Mouse (Mus musculus) liver, embryonic 14.5 days (tissue): ENCODE measurements around the gene Jaml. TPM values are rescaled to one million over a fixed set of nuclear protein-coding genes. Genes with fewer than 3 reads are reported as not detected.

Experiments
- ATAC-seq: fragments of 200-750 bp; cut with Nextera tagmentation; 2 replicates; pipeline ENCODE4 v1.8.0; 2017; ENCODE audit warnings: moderate number of reproducible peaks, mild to moderate bottlenecking, moderate library complexity; ENCODE audit not compliant: insufficient read depth
- DNase-seq, 3 experiments: peaks; one replicate each; pipeline ENCODE4 v3.0.0-alpha.2; 2012 to 2013; ENCODE audit warnings: low read depth in 3 of 3, low spot score in 3 of 3
- H3K27ac ChIP-seq: fragments of 300-500 bp; sonication (generic); 2 replicates; pipeline ENCODE4 v1.5.1; 2014; ENCODE audit warnings: moderate library complexity, mild to moderate bottlenecking, control low read depth, inconsistent platforms
- H3K27me3 ChIP-seq: fragments of 300-500 bp; sonication (generic); 2 replicates; pipeline ENCODE4 v1.6.1; 2014; ENCODE audit warnings: mild to moderate bottlenecking, low read length, moderate library complexity; ENCODE audit not compliant: control insufficient read depth, insufficient read depth
- H3K36me3 ChIP-seq: fragments of 300-500 bp; sonication (generic); replicated peaks from 2 replicates; pipeline ENCODE4 v1.6.1; 2014; ENCODE audit warnings: low read depth; ENCODE audit not compliant: control insufficient read depth, insufficient read depth
- H3K4me1 ChIP-seq, 2 experiments: fragments of 200-500 bp in 1 of 2; fragments of 300-500 bp in 1 of 2; sonication (generic) in 1 of 2; replicated peaks; 2 replicates each; pipeline ENCODE4 v1.6.1; 2012 to 2014; ENCODE audit warnings: antibody characterized with exemption in 1 of 2, inconsistent platforms in 1 of 2, low read length in 1 of 2; ENCODE audit not compliant: control insufficient read depth in 2 of 2, insufficient read depth in 2 of 2
- H3K4me2 ChIP-seq: fragments of 300-500 bp; sonication (generic); 2 replicates; pipeline ENCODE4 v1.6.1; 2014; ENCODE audit warnings: low read depth, mild to moderate bottlenecking, control low read depth, moderate library complexity
- H3K4me3 ChIP-seq, 2 experiments: fragments of 200-500 bp in 1 of 2; fragments of 300-500 bp in 1 of 2; sonication (generic) in 1 of 2; 2 replicates each; pipeline ENCODE4 v1.5.1; 2012 to 2014; ENCODE audit warnings: low read depth in 2 of 2, low read length in 2 of 2, mild to moderate bottlenecking in 2 of 2, control low read depth in 1 of 2, inconsistent platforms in 1 of 2, moderate library complexity in 1 of 2; ENCODE audit not compliant: insufficient read depth in 1 of 2
- H3K9ac ChIP-seq: fragments of 300-500 bp; sonication (generic); replicated peaks from 2 replicates; pipeline ENCODE4 v1.6.1; 2014; ENCODE audit warnings: mild to moderate bottlenecking, control low read depth, moderate library complexity
- H3K9me3 ChIP-seq: fragments of 300-500 bp; sonication (generic); 2 replicates; pipeline ENCODE4 v1.6.1; 2016; ENCODE audit warnings: low read length, mixed read lengths; ENCODE audit not compliant: control insufficient read depth
- CTCF ChIP-seq: IDR thresholded peaks from 2 replicates; pipeline ENCODE4 v1.5.1; 2016; ENCODE audit warnings: antibody characterized with exemption, low read depth, control low read depth
- EP300 ChIP-seq: IDR thresholded peaks from 2 replicates; pipeline ENCODE4 v1.6.1; 2016; ENCODE audit warnings: antibody characterized with exemption, low read depth
- WGBS: fragments of 180-500 bp; shearing (Covaris S2); extraction: QIAGEN DNeasy Blood & Tissue Kit; methylation state at CpG from one replicate; pipeline ENCODE4 v1.1.7; 2014; ENCODE audit not compliant: insufficient replicate concordance; 5-methylcytosine and 5-hydroxymethylcytosine counted together
- polyA plus RNA-seq, 2 experiments: library from polyadenylated mRNA; depleted of rRNA in 1 of 2; stranded (reverse) in 1 of 2; unstranded in 1 of 2; fragments of >200 nt; fragmentation: Nextera tagmentation in 1 of 2; extraction: Ambion mirVana in 1 of 2; gene quantifications; 2 replicates each; pipeline versions ENCODE4 v1.2.1 to v1.2.3; 2012 to 2014

The Jaml gene
- polyA plus RNA-seq, 2 experiments, result 0.09 to 0.25 TPM

GRCm38 (mm10) chr9:45119954-45120530 is 41.1 kb downstream of the Jaml start:
- TF ChIP-seq CTCF (no peak), EP300 (no peak)
- WGBS, result 67% methylated on average over 14 of the region's 14 CpGs
- ATAC-seq, result no peak

GRCm38 (mm10) chr9:45120567-45120966 is 41.6 kb downstream of the Jaml start:
- no peak for TF ChIP-seq EP300
- TF ChIP-seq CTCF, result no peak
- no peak for ATAC-seq
- Histone ChIP-seq H3K4me3 (no peak overlapping the region), H3K9ac (no peak overlapping the region), H3K4me2 (no peak overlapping the region), H3K27ac (no peak overlapping the region), H3K4me1 (peaks cover 0 to 3% of the 10 kb centered on the region in 2 experiments; a peak in 1 of 4 replicates), H3K27me3 (no peaks in the 10 kb centered on the region), H3K9me3 (no peaks in the 10 kb centered on the region), H3K36me3 (no peaks in the 10 kb centered on the region)
- DNase-seq, result no peak
- 60% methylated on average over 6 of the region's 6 CpGs for WGBS

More at GRCm38 (mm10) chr9:45119954-45120530, 41.1 kb downstream of the Jaml start:
- H3K36me3 ChIP-seq, result no peaks in the 10 kb centered on the region
- peaks cover 0 to 3% of the 10 kb centered on the region in 2 experiments; a peak in 1 of 4 replicates for H3K4me1 ChIP-seq
- no peak overlapping the region for H3K4me3 ChIP-seq
- H3K27me3 ChIP-seq, result no peaks in the 10 kb centered on the region
- no peak for DNase-seq
- H3K4me2 ChIP-seq, result no peak overlapping the region
- H3K27ac ChIP-seq, result no peak overlapping the region
- no peak overlapping the region for H3K9ac ChIP-seq
- H3K9me3 ChIP-seq, result no peaks in the 10 kb centered on the region

- TF ChIP-seq CTCF, result no peak
- TF ChIP-seq EP300, result no peak
- H3K4me2 ChIP-seq, result no peak overlapping the region
- DNase-seq, result no peak
- no peaks in the 10 kb centered on the region for H3K27me3 ChIP-seq
- no peak overlapping the region for H3K27ac ChIP-seq
- H3K9me3 ChIP-seq, result no peaks in the 10 kb centered on the region
- no peak overlapping the region for H3K4me3 ChIP-seq
- peaks cover 0 to 3% of the 10 kb centered on the region in 2 experiments; a peak in 1 of 4 replicates for H3K4me1 ChIP-seq
- ATAC-seq, result no peak
- no peak overlapping the region for H3K9ac ChIP-seq
- no peaks in the 10 kb centered on the region for H3K36me3 ChIP-seq
- WGBS, result 43% methylated on average over 6 of the region's 6 CpGs
Observed at GRCm38 (mm10) chr9:45121001-45121400, 42.0 kb downstream of the Jaml start.

- H3K36me3 ChIP-seq, result no peaks in the 10 kb centered on the region
- 3% methylated on average over 10 of the region's 10 CpGs for WGBS
- DNase-seq (peak in 2 of 3 experiments; percentile 19 to 38), ATAC-seq (no peak)
- TF ChIP-seq CTCF (peak; percentile 91), EP300 (no peak)
- no peaks in the 10 kb centered on the region for H3K9me3 ChIP-seq
- no peak overlapping the region for H3K27ac ChIP-seq
- peaks cover 0 to 2% of the 10 kb centered on the region in 2 experiments; a peak in 1 of 4 replicates for H3K4me1 ChIP-seq
- H3K27me3 ChIP-seq, result no peaks in the 10 kb centered on the region
- no peak overlapping the region for H3K9ac ChIP-seq
- no peak overlapping the region for H3K4me3 ChIP-seq
- no peak overlapping the region for H3K4me2 ChIP-seq
Observed at GRCm38 (mm10) chr9:45121769-45122168, 42.8 kb downstream of the Jaml start.

GRCm38 (mm10) chr9:45122209-45122761 is 43.3 kb downstream of the Jaml start:
- Histone ChIP-seq H3K4me2 (no peak overlapping the region), H3K4me1 (no peaks in the 10 kb centered on the region), H3K9me3 (no peaks in the 10 kb centered on the region), H3K36me3 (no peaks in the 10 kb centered on the region), H3K9ac (no peak overlapping the region), H3K27me3 (no peaks in the 10 kb centered on the region), H3K27ac (no peak overlapping the region), H3K4me3 (no peak overlapping the region)
- no peak for ATAC-seq
- 15% methylated on average over 9 of the region's 9 CpGs for WGBS
- no peak for DNase-seq
- TF ChIP-seq EP300, result no peak
